Mouse (Mus musculus): ENCODE results near the gene Rpn1. TPM values are rescaled to one million over a fixed set of nuclear protein-coding genes. Genes with fewer than 3 reads are reported as not detected.
A peak's percentile ranks its signal among the peaks of the same experiment; 100 is the strongest.

The Rpn1 gene
- polyA plus RNA-seq, 1 experiment from 2014 or later = 468 TPM

DNA sequence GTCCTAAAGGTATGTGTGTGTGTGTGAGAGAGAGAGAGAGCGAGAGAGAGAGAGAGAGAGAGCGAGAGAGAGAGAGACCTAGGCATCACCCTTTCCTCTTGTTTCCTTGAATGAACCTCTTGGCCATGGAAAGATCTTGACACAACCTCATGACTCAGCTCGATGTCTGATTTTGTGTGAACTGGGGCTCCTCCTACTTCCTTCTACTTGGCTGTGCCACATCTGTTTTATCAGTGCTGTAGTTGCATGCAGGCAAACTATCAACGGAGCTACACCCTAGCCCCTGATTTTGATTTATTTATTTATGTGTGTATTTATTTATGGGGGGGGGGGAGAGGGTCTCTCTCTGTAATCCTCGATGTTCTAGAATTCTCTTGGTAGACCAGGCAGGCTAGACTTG lies 36.4 kb upstream of the Rpn1 start:
- Histone ChIP-seq H3K36me3 (ENCODE audit: control insufficient read depth, insufficient read depth, low read length) (no peaks in the 10 kb centered on the region), H3K9ac (ENCODE audit: low read length) (no peak overlapping the region), H3K4me3 (replicated peaks; ENCODE audit: low read length) (no peak overlapping the region), H3K27me3 (ENCODE audit: control insufficient read depth, insufficient read depth, low read length) (no peaks in the 10 kb centered on the region), H3K4me2 (ENCODE audit: low read depth, low read length) (no peak overlapping the region), H3K4me1 (ENCODE audit: control insufficient read depth, insufficient read depth, low read length) (peaks cover 13% of the 10 kb centered on the region), H3K27ac (ENCODE audit: low read length) (peak overlapping the region; percentile 73), H3K9me3 (replicated peaks; ENCODE audit: control insufficient read depth, low read length) (no peaks in the 10 kb centered on the region)
- ATAC-seq (ENCODE audit: insufficient read depth, low FRiP score) = no peak
- 65% methylated on average over 5 of the region's 5 CpGs for WGBS

DNA sequence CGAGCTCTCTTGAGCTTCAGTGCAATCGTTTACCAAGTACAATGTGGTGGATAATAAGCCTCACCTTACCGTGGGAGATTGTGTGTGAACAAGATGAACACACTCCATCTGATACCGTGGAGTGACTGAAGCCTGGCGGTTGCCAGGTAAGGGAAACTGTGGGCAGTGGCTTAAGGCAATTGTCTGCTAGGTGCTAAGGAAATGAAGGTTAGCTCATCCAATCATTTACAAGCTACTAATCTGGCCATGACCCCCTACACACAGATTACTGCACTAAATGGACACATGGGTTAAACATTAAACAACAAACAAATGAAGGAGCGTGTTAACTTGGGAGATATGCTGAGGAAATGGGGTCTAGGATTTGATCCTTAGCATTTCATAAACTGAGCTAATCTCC lies 35.3 kb upstream of the Rpn1 start:
- Histone ChIP-seq H3K9ac (ENCODE audit: low read length) (no peak overlapping the region), H3K9me3 (replicated peaks; ENCODE audit: control insufficient read depth, low read length) (no peaks in the 10 kb centered on the region), H3K27me3 (ENCODE audit: control insufficient read depth, insufficient read depth, low read length) (no peaks in the 10 kb centered on the region), H3K4me3 (replicated peaks; ENCODE audit: low read length) (no peak overlapping the region), H3K27ac (ENCODE audit: low read length) (peak overlapping the region; percentile 73), H3K36me3 (ENCODE audit: control insufficient read depth, insufficient read depth, low read length) (no peaks in the 10 kb centered on the region), H3K4me2 (ENCODE audit: low read depth, low read length) (peak overlapping the region; percentile 23; the same call in 1 of the 2 replicates), H3K4me1 (ENCODE audit: control insufficient read depth, insufficient read depth, low read length) (peaks cover 1% of the 10 kb centered on the region)
- 55% methylated on average over 6 of the region's 6 CpGs for WGBS
- ATAC-seq (ENCODE audit: insufficient read depth, low FRiP score) = peak; percentile 48; the same call in 1 of the 2 replicates

- Histone ChIP-seq H3K4me3 (replicated peaks; ENCODE audit: low read length) (no peak overlapping the region), H3K4me1 (ENCODE audit: control insufficient read depth, insufficient read depth, low read length) (peaks cover 3% of the 10 kb centered on the region; the same call in 1 of the 2 replicates), H3K36me3 (ENCODE audit: control insufficient read depth, insufficient read depth, low read length) (no peaks in the 10 kb centered on the region), H3K9me3 (replicated peaks; ENCODE audit: control insufficient read depth, low read length) (no peaks in the 10 kb centered on the region), H3K27me3 (ENCODE audit: control insufficient read depth, insufficient read depth, low read length) (no peaks in the 10 kb centered on the region), H3K9ac (ENCODE audit: low read length) (no peak overlapping the region), H3K27ac (ENCODE audit: low read length) (no peak overlapping the region), H3K4me2 (ENCODE audit: low read depth, low read length) (no peak overlapping the region)
- no peak for ATAC-seq (ENCODE audit: insufficient read depth, low FRiP score)
- 89% methylated on average over 5 of the region's 5 CpGs for WGBS
Observed at GRCm38 (mm10) chr6:88051206-88051605, 33.1 kb upstream of the Rpn1 start.

DNA sequence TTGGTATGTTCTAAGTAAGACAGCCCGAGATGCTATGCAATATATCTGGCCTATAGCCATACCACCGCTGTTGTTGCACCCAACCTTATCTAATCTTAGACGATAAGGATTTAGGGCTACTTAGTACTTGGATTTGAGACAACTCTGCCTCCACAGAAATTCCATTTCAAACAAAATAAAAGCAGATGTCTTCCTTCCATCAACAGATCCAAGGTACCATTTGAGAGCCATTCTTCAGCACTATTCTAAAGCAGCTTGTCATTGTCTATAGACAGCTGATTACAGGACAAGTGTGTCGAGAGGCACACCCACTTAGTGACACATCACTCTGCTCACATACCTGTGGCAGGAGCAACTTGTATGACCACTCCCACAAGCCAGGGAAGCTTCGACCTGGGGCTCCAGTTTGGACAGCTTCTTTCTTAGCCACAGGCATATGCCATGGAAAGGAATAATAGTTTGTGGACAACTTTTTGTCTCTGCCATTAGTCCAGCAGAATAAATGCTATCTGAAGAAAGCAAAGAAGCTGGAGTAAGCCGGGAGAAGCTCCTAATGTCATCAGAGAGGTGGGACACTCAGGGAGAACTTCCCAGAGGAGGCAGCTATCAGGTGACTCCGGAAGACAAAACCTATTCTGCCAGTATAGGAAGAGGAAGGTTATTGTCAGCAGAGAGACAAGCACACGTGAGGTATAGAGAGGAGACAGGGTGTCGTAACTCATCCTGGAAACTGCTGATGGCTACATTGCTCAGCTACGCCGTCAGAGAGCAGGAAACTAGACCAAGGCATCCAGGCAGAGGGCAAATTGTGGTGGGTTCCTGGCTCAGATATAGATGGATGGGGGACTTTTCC lies 30.8 kb upstream of the Rpn1 start:
- Histone ChIP-seq H3K9me3 (replicated peaks; ENCODE audit: control insufficient read depth, low read length) (no peaks in the 10 kb centered on the region), H3K27me3 (ENCODE audit: control insufficient read depth, insufficient read depth, low read length) (no peaks in the 10 kb centered on the region), H3K36me3 (ENCODE audit: control insufficient read depth, insufficient read depth, low read length) (no peaks in the 10 kb centered on the region), H3K4me3 (replicated peaks; ENCODE audit: low read length) (no peak overlapping the region), H3K9ac (ENCODE audit: low read length) (no peak overlapping the region), H3K4me1 (ENCODE audit: control insufficient read depth, insufficient read depth, low read length) (peaks cover 3% of the 10 kb centered on the region; the same call in 1 of the 2 replicates), H3K27ac (ENCODE audit: low read length) (peak overlapping the region; percentile 12; the same call in 1 of the 2 replicates), H3K4me2 (ENCODE audit: low read depth, low read length) (no peak overlapping the region)
- ATAC-seq (ENCODE audit: insufficient read depth, low FRiP score) = no peak
- 44% methylated on average over 11 of the region's 11 CpGs for WGBS

DNA sequence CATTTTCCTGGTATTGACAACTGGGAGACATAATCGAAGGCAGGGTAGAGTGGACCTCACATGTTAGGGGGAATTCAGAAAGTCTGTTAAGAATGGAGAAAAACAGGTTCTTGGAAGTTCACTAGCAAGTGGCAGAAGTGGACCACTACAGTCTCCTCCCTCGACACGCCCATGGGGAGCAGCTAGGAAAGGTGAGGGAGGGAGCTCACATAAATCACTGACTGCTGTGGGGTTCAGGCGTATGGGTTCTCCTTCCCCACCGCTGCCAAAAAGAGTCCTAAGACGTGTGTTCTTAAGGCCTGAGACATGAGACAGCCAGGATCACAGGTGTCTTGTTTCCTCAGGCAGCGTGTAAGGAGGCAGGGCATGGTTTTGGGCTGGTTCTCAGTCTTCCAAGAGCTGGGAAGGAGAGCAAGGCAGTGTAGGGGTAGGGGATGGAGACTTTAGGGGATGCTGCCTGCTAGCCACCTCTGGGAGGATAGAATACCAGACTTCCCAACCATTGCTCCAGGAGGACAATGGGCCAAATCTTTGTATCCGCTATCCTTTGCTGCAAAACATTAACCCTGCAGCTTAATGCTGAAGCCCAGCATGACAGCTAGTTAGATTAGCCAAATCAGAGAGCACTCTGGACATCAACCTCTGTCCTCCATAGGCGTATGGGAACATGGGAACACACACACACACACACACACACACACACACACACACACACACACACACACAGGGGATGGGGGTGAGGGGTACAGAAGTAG lies 30.0 kb upstream of the Rpn1 start:
- Histone ChIP-seq H3K4me1 (ENCODE audit: control insufficient read depth, insufficient read depth, low read length) (peaks cover 3% of the 10 kb centered on the region; the same call in 1 of the 2 replicates), H3K4me3 (replicated peaks; ENCODE audit: low read length) (no peak overlapping the region), H3K9me3 (replicated peaks; ENCODE audit: control insufficient read depth, low read length) (no peaks in the 10 kb centered on the region), H3K36me3 (ENCODE audit: control insufficient read depth, insufficient read depth, low read length) (no peaks in the 10 kb centered on the region), H3K27ac (ENCODE audit: low read length) (peak overlapping the region; percentile 12; the same call in 1 of the 2 replicates), H3K27me3 (ENCODE audit: control insufficient read depth, insufficient read depth, low read length) (no peaks in the 10 kb centered on the region), H3K9ac (ENCODE audit: low read length) (no peak overlapping the region), H3K4me2 (ENCODE audit: low read depth, low read length) (no peak overlapping the region)
- WGBS = 39% methylated on average over 9 of the region's 9 CpGs
- no peak for ATAC-seq (ENCODE audit: insufficient read depth, low FRiP score)

- Histone ChIP-seq H3K4me1 (ENCODE audit: control insufficient read depth, insufficient read depth, low read length) (peaks cover 3% of the 10 kb centered on the region; the same call in 1 of the 2 replicates), H3K9me3 (replicated peaks; ENCODE audit: control insufficient read depth, low read length) (no peaks in the 10 kb centered on the region), H3K4me2 (ENCODE audit: low read depth, low read length) (no peak overlapping the region), H3K9ac (ENCODE audit: low read length) (no peak overlapping the region), H3K27ac (ENCODE audit: low read length) (no peak overlapping the region), H3K36me3 (ENCODE audit: control insufficient read depth, insufficient read depth, low read length) (no peaks in the 10 kb centered on the region), H3K4me3 (replicated peaks; ENCODE audit: low read length) (no peak overlapping the region), H3K27me3 (ENCODE audit: control insufficient read depth, insufficient read depth, low read length) (no peaks in the 10 kb centered on the region)
- WGBS = 58% methylated on average over 5 of the region's 5 CpGs
- ATAC-seq (ENCODE audit: insufficient read depth, low FRiP score) = no peak
Observed at GRCm38 (mm10) chr6:88055663-88056062, 28.6 kb upstream of the Rpn1 start.

- H3K36me3 ChIP-seq (ENCODE audit: control insufficient read depth, insufficient read depth, low read length) = no peaks in the 10 kb centered on the region
- no peak overlapping the region for H3K9ac ChIP-seq (ENCODE audit: low read length)
- no peak overlapping the region for H3K4me2 ChIP-seq (ENCODE audit: low read depth, low read length)
- H3K9me3 ChIP-seq (replicated peaks; ENCODE audit: control insufficient read depth, low read length) = no peaks in the 10 kb centered on the region
- no peak overlapping the region for H3K27ac ChIP-seq (ENCODE audit: low read length)
- no peak overlapping the region for H3K4me3 ChIP-seq (replicated peaks; ENCODE audit: low read length)
- peaks cover 3% of the 10 kb centered on the region; the same call in 1 of the 2 replicates for H3K4me1 ChIP-seq (ENCODE audit: control insufficient read depth, insufficient read depth, low read length)
- WGBS = 79% methylated on average over 5 of the region's 5 CpGs
- H3K27me3 ChIP-seq (ENCODE audit: control insufficient read depth, insufficient read depth, low read length) = no peaks in the 10 kb centered on the region
- ATAC-seq (ENCODE audit: insufficient read depth, low FRiP score) = no peak
Observed at GRCm38 (mm10) chr6:88056866-88057265, 27.4 kb upstream of the Rpn1 start.

DNA sequence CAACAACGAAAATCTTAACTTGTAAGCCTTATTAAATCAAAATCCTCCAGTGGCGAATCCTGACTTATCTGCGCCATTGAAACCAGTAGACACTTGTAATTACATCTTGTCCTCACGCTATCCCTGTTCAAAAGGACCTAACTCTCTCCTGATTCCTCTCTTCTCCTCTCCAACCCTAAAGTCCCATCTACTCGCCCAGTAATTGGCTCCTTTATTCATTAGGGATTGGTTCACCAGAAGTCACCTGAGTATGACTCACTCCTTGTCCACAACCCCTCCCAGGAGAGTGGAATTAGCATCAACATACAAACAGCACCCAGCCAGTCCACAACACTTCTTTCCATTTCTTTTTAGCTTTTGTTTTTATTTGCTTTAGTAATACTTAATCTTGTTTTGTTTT lies 24.4 kb upstream of the Rpn1 start:
- Histone ChIP-seq H3K9ac (ENCODE audit: low read length) (no peak overlapping the region), H3K4me3 (replicated peaks; ENCODE audit: low read length) (no peak overlapping the region), H3K4me1 (ENCODE audit: control insufficient read depth, insufficient read depth, low read length) (no peaks in the 10 kb centered on the region), H3K27me3 (ENCODE audit: control insufficient read depth, insufficient read depth, low read length) (no peaks in the 10 kb centered on the region), H3K4me2 (ENCODE audit: low read depth, low read length) (no peak overlapping the region), H3K36me3 (ENCODE audit: control insufficient read depth, insufficient read depth, low read length) (no peaks in the 10 kb centered on the region), H3K27ac (ENCODE audit: low read length) (no peak overlapping the region), H3K9me3 (replicated peaks; ENCODE audit: control insufficient read depth, low read length) (no peaks in the 10 kb centered on the region)
- ATAC-seq (ENCODE audit: insufficient read depth, low FRiP score) = no peak
- WGBS = 84% methylated on average over 5 of the region's 5 CpGs

DNA sequence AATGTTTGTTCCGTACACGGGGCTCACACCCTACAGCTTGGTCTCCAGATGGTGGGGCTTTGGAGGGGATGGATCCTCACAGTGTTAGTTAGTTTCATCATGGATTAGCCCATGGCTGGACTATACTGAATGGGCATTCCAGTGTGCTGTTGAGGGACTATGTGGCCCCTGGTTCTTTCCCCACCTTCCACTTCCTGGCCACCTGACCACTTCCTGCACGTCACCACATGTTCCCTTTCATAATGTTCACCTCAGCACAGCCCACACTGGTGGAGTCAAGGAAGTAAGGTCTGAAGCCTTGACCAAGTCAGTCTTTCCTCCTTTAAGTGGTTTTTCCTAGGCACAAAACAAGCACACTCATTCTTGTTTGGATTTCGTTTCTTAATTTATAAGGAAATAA lies 23.7 kb upstream of the Rpn1 start:
- no peak overlapping the region for H3K4me2 ChIP-seq (ENCODE audit: low read depth, low read length)
- no peak overlapping the region for H3K27ac ChIP-seq (ENCODE audit: low read length)
- H3K27me3 ChIP-seq (ENCODE audit: control insufficient read depth, insufficient read depth, low read length) = no peaks in the 10 kb centered on the region
- ATAC-seq (ENCODE audit: insufficient read depth, low FRiP score) = no peak
- no peaks in the 10 kb centered on the region for H3K4me1 ChIP-seq (ENCODE audit: control insufficient read depth, insufficient read depth, low read length)
- H3K9ac ChIP-seq (ENCODE audit: low read length) = no peak overlapping the region
- no peaks in the 10 kb centered on the region for H3K9me3 ChIP-seq (replicated peaks; ENCODE audit: control insufficient read depth, low read length)
- H3K36me3 ChIP-seq (ENCODE audit: control insufficient read depth, insufficient read depth, low read length) = no peaks in the 10 kb centered on the region
- 84% methylated on average over 4 of the region's 4 CpGs for WGBS
- no peak overlapping the region for H3K4me3 ChIP-seq (replicated peaks; ENCODE audit: low read length)
